19 mouse cellular contexts compared by ENCODE assay signal in genomic region chr15:96527686-96528085, GRCm38 (mm10).
DNase-seq lines count a peak whose midpoint lies in the region; ATAC-seq and TF ChIP-seq lines count a peak whose summit lies in the region.
"Had no signal": no experiment of that assay in that cellular context is flagged by ENCODE, and none has a peak within 500 bp of the region (broad histone marks: within the 10 kb centered on the region; RNA-seq: fewer than 3 reads in every experiment).

No protein-coding gene starts in this region.

- no peaks in the 10 kb centered on the region for H3K9me3 ChIP-seq in heart, postnatal 0 days (replicated peaks; ENCODE audit: control insufficient read depth, low read length)
- no peaks in the 10 kb centered on the region for H3K9me3 ChIP-seq in forebrain, embryonic 15.5 days
- H3K9me3 ChIP-seq: hindbrain, embryonic 15.5 days; kidney, embryonic 15.5 days; limb, embryonic 13.5 days; midbrain, embryonic 13.5 days; stomach, embryonic 15.5 days had no signal

- H3K9ac ChIP-seq in heart, postnatal 0 days (replicated peaks; ENCODE audit: low read depth, low read length), result no peak overlapping the region
- no peak overlapping the region for H3K9ac ChIP-seq in forebrain, embryonic 15.5 days (replicated peaks)
- H3K9ac ChIP-seq: forebrain, postnatal 0 days; hindbrain, embryonic 15.5 days; kidney, embryonic 15.5 days; limb, embryonic 13.5 days; midbrain, embryonic 13.5 days; stomach, embryonic 15.5 days had no signal

- TF ChIP-seq EP300 in heart, postnatal 0 days (IDR thresholded peaks at IDR 0.05; ENCODE audit: low read depth), result no peak

- H3K36me3 ChIP-seq in heart, postnatal 0 days (replicated peaks; ENCODE audit: control insufficient read depth, insufficient read depth, low read length), result no peaks in the 10 kb centered on the region
- H3K36me3 ChIP-seq in forebrain, embryonic 15.5 days, result no peaks in the 10 kb centered on the region
- H3K36me3 ChIP-seq: hindbrain, embryonic 15.5 days; kidney, embryonic 15.5 days; limb, embryonic 13.5 days; midbrain, embryonic 13.5 days; stomach, embryonic 15.5 days had no signal

- H3K4me3 ChIP-seq in heart, postnatal 0 days (ENCODE audit: low read depth, low read length), result no peak overlapping the region
- no peak overlapping the region for H3K4me3 ChIP-seq in forebrain, embryonic 15.5 days
- H3K4me3 ChIP-seq: hindbrain, embryonic 15.5 days; kidney, embryonic 15.5 days; limb, embryonic 13.5 days; midbrain, embryonic 13.5 days; stomach, embryonic 15.5 days had no signal

- DNase-seq in cerebellum, adult 11-12 months, result peak; percentile 19
- DNase-seq in heart, postnatal 0 days (ENCODE audit: low spot score), result no peak
- DNase-seq in heart, adult 8-10 months (ENCODE audit: low spot score), result no peak
- peak; percentile 39 for DNase-seq in right cerebral cortex, adult 18-20 months
- DNase-seq in right cerebral cortex, postnatal 14 days, result no peak
- DNase-seq: cerebellum, adult 11 months; forebrain, postnatal 0 days; gastrocnemius, postnatal 14 days; lung, postnatal 36 days had no signal

- TF ChIP-seq CTCF in heart, postnatal 0 days (IDR thresholded peaks at IDR 0.05; ENCODE audit: low read depth), result no peak

- H3K4me1 ChIP-seq in heart, postnatal 0 days (ENCODE audit: control insufficient read depth, insufficient read depth), result 0 out of 2 replicates have a peak, but pooled peaks cover 5% of the 10 kb centered on the region
- peaks cover 5% of the 10 kb centered on the region; the same call in 1 of the 2 replicates for H3K4me1 ChIP-seq in forebrain, embryonic 15.5 days
- H3K4me1 ChIP-seq: kidney, embryonic 15.5 days; stomach, embryonic 15.5 days had no signal

- 16% methylated on average over 6 of the region's 6 CpGs for WGBS in heart, postnatal 0 days
- WGBS in forebrain, embryonic 15.5 days, result 41% methylated on average over 6 of the region's 6 CpGs

- H3K27ac ChIP-seq in heart, postnatal 0 days (ENCODE audit: low read depth), result peak overlapping the region; percentile 22; the same call in 1 of the 2 replicates
- no peak overlapping the region for H3K27ac ChIP-seq in forebrain, embryonic 15.5 days (replicated peaks)
- H3K27ac ChIP-seq: hindbrain, embryonic 15.5 days; kidney, embryonic 15.5 days; limb, embryonic 13.5 days; midbrain, embryonic 13.5 days; stomach, embryonic 15.5 days had no signal

- ATAC-seq in cerebellum, adult (ENCODE audit: insufficient number of reproducible peaks, low FRiP score, low TSS enrichment), result no peak
- no peak for ATAC-seq in heart, postnatal 0 days (ENCODE audit: insufficient read depth, low read depth)
- no peak for ATAC-seq in erythroid progenitor cell, adult 5-6 weeks (replicated peaks; ENCODE audit: low FRiP score, poor library complexity, severe bottlenecking)
- ATAC-seq in forebrain, embryonic 15.5 days (replicated peaks), result no peak
- ATAC-seq: activated CD4-positive, CD25-positive, alpha-beta regulatory T cell, adult 4 months; forebrain, postnatal 0 days; midbrain, embryonic 13.5 days had no signal

- H3K27me3 ChIP-seq in heart, postnatal 0 days (ENCODE audit: control insufficient read depth, insufficient read depth, low read length), result no peaks in the 10 kb centered on the region
- no peaks in the 10 kb centered on the region for H3K27me3 ChIP-seq in forebrain, embryonic 15.5 days
- H3K27me3 ChIP-seq: CH12.LX; hindbrain, embryonic 15.5 days; kidney, embryonic 15.5 days; limb, embryonic 13.5 days; midbrain, embryonic 13.5 days; stomach, embryonic 15.5 days had no signal

- no peak overlapping the region for H3K4me2 ChIP-seq in heart, postnatal 0 days (ENCODE audit: low read depth, low read length)
- H3K4me2 ChIP-seq in forebrain, embryonic 15.5 days (replicated peaks), result no peak overlapping the region
- H3K4me2 ChIP-seq: hindbrain, embryonic 15.5 days; kidney, embryonic 15.5 days; limb, embryonic 13.5 days; midbrain, embryonic 13.5 days; stomach, embryonic 15.5 days had no signal

Comparison
In these comparisons a context has a peak if more than half of its experiments do, and no peak if none do; other contexts are left out.
1. DNase-seq: peak in cerebellum, adult 11-12 months (single experiment) and right cerebral cortex, adult 18-20 months (single experiment); none in heart, postnatal 0 days (single experiment), heart, adult 8-10 months (single experiment) and right cerebral cortex, postnatal 14 days (single experiment).